Mouse (Mus musculus) central nervous system, embryonic 14 days (tissue): ENCODE data around the gene Gm13290. TPM values are rescaled to one million over a fixed set of nuclear protein-coding genes. Genes with fewer than 3 reads are reported as not detected.

Source experiments
- polyA plus RNA-seq: library from polyadenylated mRNA; depleted of rRNA; stranded (reverse); fragments of >200 nt; gene quantifications from 2 replicates; pipeline ENCODE4 v1.2.3, GENCODE M21; 2012; rRNA removed

Gm13290 gene
- not detected in 2 replicates for polyA plus RNA-seq

GRCm38 (mm10) chr4:88773534-88773933, at the start of gene Gm13290:
TSS of gene Gm13290 (plus strand) at chr4:88773834.

GRCm38 (mm10) chr4:88754818-88755340, 18.8 kb upstream of the Gm13290 start, which contains the start of gene Gm13271:
TSS of gene Gm13271 (plus strand) at chr4:88754868.

GRCm38 (mm10) chr4:88759610-88760268, 13.9 kb upstream of the Gm13290 start, which contains the start of gene Gm13283:
TSS of gene Gm13283 (plus strand) at chr4:88760119.

GRCm38 (mm10) chr4:88776622-88777021, 3.0 kb downstream of the Gm13290 start, which contains the start of gene Gm13289:
TSS of gene Gm13289 (plus strand) at chr4:88776922.

GRCm38 (mm10) chr4:88779550-88779949, 5.9 kb downstream of the Gm13290 start, which contains the start of gene Gm13272:
TSS of gene Gm13272 (plus strand) at chr4:88779850.

GRCm38 (mm10) chr4:88781831-88782230, 8.2 kb downstream of the Gm13290 start, which contains the start of gene Ifnz:
TSS of gene Ifnz (plus strand) at chr4:88782131.

GRCm38 (mm10) chr4:88785409-88785808, 11.8 kb downstream of the Gm13290 start, which contains the start of gene Gm13276:
TSS of gene Gm13276 (plus strand) at chr4:88785709.

GRCm38 (mm10) chr4:88788402-88788801, 14.8 kb downstream of the Gm13290 start, which contains the start of gene Gm13277:
TSS of gene Gm13277 (plus strand) at chr4:88788632.

GRCm38 (mm10) chr4:88791250-88791649, 17.6 kb downstream of the Gm13290 start, which contains the start of gene Gm13278:
TSS of gene Gm13278 (plus strand) at chr4:88791550.

GRCm38 (mm10) chr4:88793936-88794675, 20.5 kb downstream of the Gm13290 start, which contains the start of gene Gm13275:
TSS of gene Gm13275 (plus strand) at chr4:88794487.

GRCm38 (mm10) chr4:88797097-88797496, 23.5 kb downstream of the Gm13290 start, which contains the start of gene Gm13279:
TSS of gene Gm13279 (plus strand) at chr4:88797397.

GRCm38 (mm10) chr4:88799365-88799764, 25.7 kb downstream of the Gm13290 start, which contains the start of gene Gm13285:
TSS of gene Gm13285 (plus strand) at chr4:88799665.

GRCm38 (mm10) chr4:88802954-88803353, 29.3 kb downstream of the Gm13290 start, which contains the start of gene Gm13287:
TSS of gene Gm13287 (plus strand) at chr4:88803254.

GRCm38 (mm10) chr4:88805231-88805630, 31.6 kb downstream of the Gm13290 start, which contains the start of gene Gm13288:
TSS of gene Gm13288 (plus strand) at chr4:88805531.

GRCm38 (mm10) chr4:88815928-88816327, 42.3 kb downstream of the Gm13290 start, which contains the start of gene Ifna7:
TSS of gene Ifna7 (plus strand) at chr4:88816228.

GRCm38 (mm10) chr4:88819659-88820058, 46.0 kb downstream of the Gm13290 start, which contains the start of gene Ifna11:
TSS of gene Ifna11 (plus strand) at chr4:88819959.

Other genes starting within 250 kb of the Gm13290 start
- gene Ifna15, start 215.6 kb upstream of the Gm13290 start, polyA plus RNA-seq = not detected in 2 replicates
- gene Ifna14, start 202.0 kb upstream of the Gm13290 start, polyA plus RNA-seq = not detected in 2 replicates
- not detected in 2 replicates for gene Ifna9, start 181.4 kb upstream of the Gm13290 start, polyA plus RNA-seq
- not detected in 2 replicates for gene Ifna12, start 170.5 kb upstream of the Gm13290 start, polyA plus RNA-seq
- not detected in 2 replicates for gene C87499, start 139.4 kb upstream of the Gm13290 start, polyA plus RNA-seq
- gene Ifna13, start 129.4 kb upstream of the Gm13290 start, polyA plus RNA-seq = not detected in 2 replicates
- gene Ifna16, start 96.9 kb upstream of the Gm13290 start, polyA plus RNA-seq = not detected in 2 replicates
- not detected in 2 replicates for gene Ifna2, start 89.9 kb upstream of the Gm13290 start, polyA plus RNA-seq
- not detected in 2 replicates for gene Ifnab, start 82.5 kb upstream of the Gm13290 start, polyA plus RNA-seq
- 1.2 and 1.6 TPM in 2 replicates for gene Gm26566, start 52.0 kb upstream of the Gm13290 start, polyA plus RNA-seq
- gene Klhl9, start 51.4 kb upstream of the Gm13290 start, polyA plus RNA-seq = 43.1 and 44.2 TPM in 2 replicates
- not detected in 2 replicates for gene Gm13271, start 19.0 kb upstream of the Gm13290 start, polyA plus RNA-seq
- gene Gm13283, start 13.7 kb upstream of the Gm13290 start, polyA plus RNA-seq = 0.06 TPM in 1 of 2 replicates, not detected in the other
- not detected in 2 replicates for gene Gm13289, start 3.1 kb downstream of the Gm13290 start, polyA plus RNA-seq
- gene Gm13272, start 6.0 kb downstream of the Gm13290 start, polyA plus RNA-seq = not detected in 2 replicates
- gene Ifnz, start 8.3 kb downstream of the Gm13290 start, polyA plus RNA-seq = not detected in 2 replicates
- gene Gm13276, start 11.9 kb downstream of the Gm13290 start, polyA plus RNA-seq = not detected in 2 replicates
- not detected in 2 replicates for gene Gm13277, start 14.8 kb downstream of the Gm13290 start, polyA plus RNA-seq
- gene Gm13278, start 17.7 kb downstream of the Gm13290 start, polyA plus RNA-seq = not detected in 2 replicates
- gene Gm13275, start 20.7 kb downstream of the Gm13290 start, polyA plus RNA-seq = not detected in 2 replicates
- gene Gm13279, start 23.6 kb downstream of the Gm13290 start, polyA plus RNA-seq = not detected in 2 replicates
- not detected in 2 replicates for gene Gm13285, start 25.8 kb downstream of the Gm13290 start, polyA plus RNA-seq
- not detected in 2 replicates for gene Gm13287, start 29.4 kb downstream of the Gm13290 start, polyA plus RNA-seq
- gene Gm13288, start 31.7 kb downstream of the Gm13290 start, polyA plus RNA-seq = 0.01 TPM in 1 of 2 replicates, not detected in the other
- not detected in 2 replicates for gene Ifna7, start 42.4 kb downstream of the Gm13290 start, polyA plus RNA-seq
- not detected in 2 replicates for gene Ifna11, start 46.1 kb downstream of the Gm13290 start, polyA plus RNA-seq
- gene Ifna6, start 53.6 kb downstream of the Gm13290 start, polyA plus RNA-seq = not detected in 2 replicates
- gene Ifna5, start 61.7 kb downstream of the Gm13290 start, polyA plus RNA-seq = not detected in 2 replicates
- not detected in 2 replicates for gene Ifna4, start 68.0 kb downstream of the Gm13290 start, polyA plus RNA-seq
- not detected in 2 replicates for gene Ifna1, start 76.3 kb downstream of the Gm13290 start, polyA plus RNA-seq
- not detected in 2 replicates for gene Ifne, start 106.4 kb downstream of the Gm13290 start, polyA plus RNA-seq